Mouse (Mus musculus) left cerebral cortex, postnatal 36 days (tissue): ENCODE measurements at regions not wholly inside any gene's neighbourhood (a gene's known extent, or its start where the extent isn't known, plus 50 kb on each side); places are given as distances from the start of the nearest gene placed in this dataset. TPM values are rescaled to one million over a fixed set of nuclear protein-coding genes. Genes with fewer than 3 reads are reported as not detected.

Experiments used
- DNase-seq, 2 experiments: peaks; one replicate each; pipeline ENCODE4 v3.0.0; 2021 to 2022; ENCODE audit warnings: low spot score in 2 of 2, mixed read lengths in 1 of 2
- intact Hi-C: fragments of 180-260 bp; cut with DNase I; formaldehyde crosslinking; loops from one replicate; pipeline ENCODE4 v1.15.1; 2025
- microRNA-seq: library from miRNA; unstranded; fragments of <30 nt; microRNA quantifications from one replicate; pipeline ENCODE4 v1.2.0, GENCODE M21; 2022

DNA sequence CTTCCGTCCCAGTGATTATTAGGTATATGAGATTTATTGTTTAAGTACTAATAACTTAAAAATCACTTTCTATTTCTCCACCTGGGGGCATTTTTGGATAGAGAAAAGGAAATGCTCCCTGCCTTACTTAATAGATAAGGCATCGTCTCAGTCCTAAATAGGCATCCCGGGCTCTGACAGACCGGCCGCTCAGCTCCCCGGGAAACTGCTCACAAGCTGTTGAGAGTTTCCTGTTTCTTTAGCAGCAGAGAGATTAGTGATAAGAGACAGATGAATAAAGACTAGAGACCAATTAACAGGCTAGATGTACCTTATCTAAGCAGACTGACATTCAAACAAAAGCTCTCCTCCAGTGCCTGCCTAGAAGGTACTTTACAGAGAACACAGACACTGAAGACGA lies 148.4 kb downstream of the Slc15a5 start:
- intact Hi-C loops, result loop anchor here (10.0 kb wide), 1 partner anchor 57 kb away; no protein-coding TSS in a partner anchor
- DNase-seq, result no peak

DNA sequence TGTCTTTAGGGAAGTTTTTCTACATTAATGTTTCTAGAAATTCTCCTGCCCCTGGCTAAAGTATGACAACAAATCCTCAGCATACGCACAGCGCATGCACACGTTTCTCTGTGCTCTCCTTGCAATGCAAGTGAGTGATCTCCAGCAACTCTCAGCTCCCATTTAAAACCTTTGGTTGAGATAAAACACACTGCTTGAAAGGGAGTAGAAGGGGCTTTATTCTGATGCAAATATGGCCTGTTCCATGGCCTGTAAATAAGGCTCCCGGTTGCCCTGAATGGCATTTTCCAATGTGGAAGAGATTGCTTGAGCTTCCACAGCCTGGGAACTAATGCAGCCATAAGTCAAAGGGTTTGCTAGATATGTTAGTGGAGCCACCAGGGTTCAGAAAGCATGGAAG lies 156.4 kb downstream of the Slc15a5 start:
- no peak for DNase-seq
- intact Hi-C loops, result no loop called here

DNA sequence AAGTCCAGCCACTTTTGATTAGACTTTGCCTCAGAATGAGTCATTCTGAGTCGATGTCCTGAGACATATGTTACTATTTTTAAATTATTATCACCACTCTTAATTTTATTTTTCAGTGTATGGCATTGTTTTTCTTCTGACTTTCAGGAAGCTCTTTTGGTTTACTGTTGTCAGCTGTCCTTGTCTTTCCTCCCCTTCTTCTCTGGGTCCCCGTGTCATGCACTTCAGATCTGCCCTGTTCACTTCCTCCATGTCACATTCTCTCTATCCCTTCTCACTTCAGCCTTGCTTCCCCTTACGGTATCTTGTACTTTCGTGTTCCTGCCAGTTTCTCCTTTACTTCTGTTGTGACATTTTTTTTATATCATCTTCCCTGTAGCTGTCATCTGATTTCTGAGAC lies 161.6 kb downstream of the Slc15a5 start:
- intact Hi-C loops, result no loop called here
- no peak for DNase-seq

DNA sequence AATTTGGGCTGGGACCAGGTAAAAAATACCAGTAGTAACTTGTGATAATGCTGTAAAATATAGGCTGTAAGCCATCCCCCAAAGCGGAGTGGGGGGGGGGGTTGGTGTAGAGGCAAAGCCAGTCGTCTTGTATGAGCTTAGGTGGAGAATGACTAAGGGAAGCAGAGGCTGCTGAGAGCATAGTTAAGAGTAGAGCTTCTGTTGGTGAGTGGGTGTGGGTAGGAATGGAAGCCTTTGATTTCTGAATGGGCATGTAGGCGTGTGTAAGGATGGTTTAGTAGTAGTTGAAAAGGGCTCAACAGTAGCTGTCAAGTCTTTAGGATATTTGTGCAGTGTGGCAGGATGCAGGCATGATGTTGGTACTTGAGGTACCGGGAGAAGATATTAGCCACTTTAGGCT lies 153.5 kb downstream of the Dera start:
- intact Hi-C loops, result no loop called here
- no peak for DNase-seq

Small RNA genes in the stretch of these regions (microRNA-seq; reads per million reads assigned to microRNA genes)
- gene Gm24308, result not detected
